Mouse (Mus musculus): ENCODE results near the gene Ptrh2.

The Ptrh2 gene

DNA sequence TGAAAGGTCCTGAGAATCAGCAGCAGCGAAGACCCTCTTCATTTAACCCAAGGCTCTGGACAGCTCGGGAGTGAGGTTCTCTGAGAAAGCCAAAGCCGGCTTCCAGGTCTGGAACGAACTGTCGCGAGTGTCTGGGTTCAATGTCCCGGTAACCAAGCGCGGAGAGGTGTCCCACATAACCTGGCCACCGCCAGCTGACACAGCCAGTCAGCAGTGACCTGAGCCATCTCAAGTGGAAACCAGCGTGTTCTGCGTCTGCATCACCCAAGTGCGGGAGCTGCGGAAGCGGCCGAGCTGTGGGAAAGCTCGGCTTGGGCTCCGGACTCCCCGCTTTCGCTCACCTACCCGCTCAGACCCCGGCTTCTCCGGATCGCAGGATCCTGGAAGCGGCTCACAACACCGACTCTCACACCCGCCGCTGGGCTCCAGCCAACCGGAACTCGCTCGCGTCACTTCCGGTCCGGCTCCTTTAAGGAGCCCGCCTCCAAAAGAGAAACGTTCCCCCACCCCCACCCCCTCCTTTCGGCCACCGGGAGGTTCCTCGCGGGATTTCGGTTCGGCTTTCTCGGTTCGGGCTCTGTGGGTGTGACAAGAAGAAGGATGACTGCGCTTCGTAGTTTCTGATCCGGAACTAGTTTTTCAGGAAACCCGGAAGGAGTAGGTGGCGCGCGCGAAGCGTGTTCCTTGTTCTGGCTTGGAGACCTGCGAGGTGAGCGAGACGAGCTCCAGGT is at the start of gene Ptrh2, which contains the start of gene Vmp1:
Gene Ptrh2 (plus strand): TSS at position 591 of the 731 bp plus-strand sequence.
Gene Vmp1 (minus strand): TSS at position 442 of the 731 bp plus-strand sequence.
- DNase-seq: peak; percentile 81 to 84

DNA sequence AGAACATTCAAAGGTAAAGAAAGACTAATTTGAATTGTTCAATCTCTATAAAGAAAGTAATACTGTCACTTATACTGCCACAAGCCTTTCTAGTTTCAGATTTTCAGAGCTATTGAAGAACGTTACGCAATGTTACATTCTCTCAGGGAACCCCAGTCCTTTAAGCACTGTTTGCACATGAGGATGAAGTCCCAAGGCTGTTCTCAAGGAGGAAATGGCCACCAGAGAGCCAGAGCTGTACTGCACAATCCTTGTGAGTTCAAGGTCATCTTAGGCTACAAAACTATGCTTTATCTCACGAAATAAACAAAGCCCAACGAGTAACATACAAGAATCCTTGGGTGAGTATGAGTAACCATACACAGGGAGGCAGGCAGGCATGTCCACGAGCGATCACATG is 49.4 kb upstream of the Ptrh2 start:
- no peak for DNase-seq

DNA sequence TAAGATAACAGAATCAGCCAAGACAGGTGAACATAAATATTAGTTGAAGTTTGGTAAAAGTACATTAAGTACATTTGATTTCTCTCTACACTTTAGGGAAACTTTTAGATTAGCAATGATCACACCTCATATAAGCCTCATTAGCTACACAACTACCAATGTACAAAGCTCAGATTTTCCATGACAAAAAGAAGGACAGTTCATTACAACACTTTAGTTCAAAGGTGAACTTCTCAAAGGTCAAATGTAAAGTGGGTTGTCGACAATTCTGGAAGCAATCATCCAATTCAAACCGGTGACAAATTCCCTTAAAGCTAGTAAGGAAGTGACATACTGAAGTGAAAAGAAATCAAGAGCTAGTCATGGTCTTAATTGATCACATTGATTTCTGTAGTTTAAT is 46.1 kb upstream of the Ptrh2 start:
- DNase-seq: no peak

DNA sequence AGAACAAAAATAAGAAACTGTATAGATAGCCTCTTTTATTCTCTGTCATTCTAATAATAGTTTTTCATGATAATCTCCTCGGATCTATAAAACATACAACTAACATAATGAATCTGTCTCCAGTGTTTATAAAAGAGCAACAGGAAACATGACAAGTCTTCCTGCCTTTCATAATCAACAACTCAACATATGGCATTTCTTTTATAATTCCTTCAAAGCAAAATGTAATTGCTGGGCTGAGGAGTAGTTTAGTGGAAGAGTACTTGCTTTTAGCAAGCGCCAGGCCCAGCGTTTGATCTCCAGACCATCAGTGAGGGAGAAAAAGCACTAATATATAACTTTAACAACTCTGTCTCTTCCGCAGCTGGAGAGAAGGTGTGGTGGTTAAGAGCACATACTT is 42.1 kb upstream of the Ptrh2 start:
- DNase-seq: no peak

DNA sequence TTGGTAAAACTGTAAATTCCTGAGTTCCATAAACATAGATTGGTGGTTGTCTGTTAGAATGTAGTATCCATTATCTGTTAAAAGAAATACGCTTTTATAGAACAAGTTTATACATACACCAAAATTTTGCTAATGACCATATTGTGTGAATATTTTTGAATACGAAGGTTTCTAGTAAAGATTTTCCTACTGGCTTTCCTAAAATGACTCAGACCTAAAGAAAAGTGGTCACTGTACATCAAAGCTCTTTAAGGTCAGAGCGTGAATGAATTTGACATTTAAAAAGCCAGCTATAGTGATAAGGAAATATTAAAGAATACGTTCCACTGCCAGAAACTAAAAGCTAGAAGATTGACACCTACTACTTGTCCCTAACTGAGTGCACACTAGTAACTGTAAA is 39.2 kb upstream of the Ptrh2 start:
- no peak for DNase-seq

DNA sequence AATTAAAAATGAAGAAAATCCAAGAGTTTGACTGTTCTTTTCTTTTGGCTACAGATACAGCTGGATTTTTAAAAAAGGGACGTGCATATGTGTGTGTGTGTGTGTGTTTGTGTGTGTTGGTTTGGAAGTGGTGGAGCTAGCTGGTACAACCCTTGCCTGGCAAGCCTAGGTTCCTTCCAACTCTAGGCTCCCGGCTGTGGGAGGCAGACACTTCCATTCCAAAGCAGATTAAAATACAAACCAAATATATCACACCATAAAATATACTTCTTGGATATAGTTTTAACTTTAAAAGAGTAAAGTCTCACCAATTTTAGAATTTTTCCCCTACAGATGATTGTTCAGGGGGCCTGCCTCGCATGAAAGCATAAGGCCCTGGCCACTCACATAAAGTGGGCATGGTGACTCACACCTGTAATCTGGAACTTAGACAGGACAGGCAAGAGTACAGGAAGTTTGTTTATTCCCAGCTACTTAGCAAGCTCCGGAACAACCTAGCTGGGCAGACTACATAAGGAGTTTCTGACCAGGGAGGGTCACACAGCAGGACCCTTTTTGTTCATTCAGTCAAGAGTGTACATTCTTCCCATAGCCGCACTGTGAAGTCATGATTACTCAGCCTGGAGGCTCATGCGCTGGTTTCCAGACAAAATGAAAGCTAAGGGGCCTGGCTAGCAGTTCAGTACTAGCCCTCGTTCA is 37.5 kb upstream of the Ptrh2 start:
- no peak for DNase-seq

DNA sequence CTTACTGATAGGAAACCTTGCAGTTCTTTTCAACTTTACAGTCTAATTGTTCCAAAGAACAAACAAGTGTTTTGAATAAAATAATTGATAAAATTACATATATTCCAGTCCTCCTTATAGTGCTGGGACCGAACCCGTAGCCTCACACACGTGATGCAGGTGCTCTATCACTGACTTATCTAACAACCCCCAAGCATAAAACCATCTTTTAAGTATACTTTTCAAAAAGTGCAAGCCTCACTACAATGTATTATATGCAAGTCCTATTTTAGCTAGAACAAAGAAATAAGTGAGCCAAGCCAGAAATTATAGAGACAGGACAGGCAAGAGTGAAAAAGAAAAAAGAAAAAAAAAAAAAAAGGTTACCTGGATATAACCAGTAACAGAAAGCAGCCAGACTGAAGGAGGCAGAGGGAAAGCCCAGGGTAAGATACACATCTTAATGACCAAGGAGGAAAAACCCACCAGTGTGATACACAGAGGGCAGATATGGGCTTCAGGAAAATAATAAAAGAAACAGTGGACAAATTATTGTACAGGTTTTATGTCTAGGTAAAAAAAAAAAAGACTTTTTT is 36.8 kb upstream of the Ptrh2 start:
- DNase-seq: no peak

DNA sequence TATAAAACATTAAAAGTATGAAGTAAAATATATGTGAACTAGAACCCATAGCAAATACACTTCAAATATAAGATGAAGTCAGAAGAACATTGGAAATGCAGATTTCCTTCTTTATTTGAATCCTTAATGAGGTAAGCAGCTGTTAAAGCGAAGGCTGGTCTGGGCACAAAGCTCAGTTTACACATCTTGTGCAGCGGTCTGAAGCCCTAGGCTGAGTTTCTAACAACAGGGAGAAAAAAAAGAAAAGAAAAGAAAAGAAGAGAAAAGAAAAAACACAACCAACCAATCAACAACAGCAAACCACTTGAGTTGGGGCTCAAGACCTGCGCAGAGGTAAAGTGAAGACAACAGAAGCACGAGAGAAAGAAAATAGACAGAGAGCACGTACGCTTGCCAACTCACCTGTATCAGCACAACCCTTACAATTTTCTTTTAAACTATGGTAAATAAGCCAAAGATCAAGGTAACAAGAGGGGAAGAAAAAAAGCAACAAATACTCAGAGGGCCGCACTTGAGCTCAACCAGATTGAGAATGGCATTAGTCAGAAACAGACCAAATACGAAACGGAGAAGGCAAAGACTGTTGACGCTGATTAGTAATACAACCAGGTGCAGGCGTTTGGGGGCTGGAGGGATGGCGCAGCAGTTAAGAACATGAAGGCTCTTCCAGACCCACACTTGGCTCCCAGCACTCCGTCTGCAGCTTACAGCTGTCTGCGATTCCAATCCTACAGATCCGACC is 35.9 kb upstream of the Ptrh2 start:
- DNase-seq: no peak

DNA sequence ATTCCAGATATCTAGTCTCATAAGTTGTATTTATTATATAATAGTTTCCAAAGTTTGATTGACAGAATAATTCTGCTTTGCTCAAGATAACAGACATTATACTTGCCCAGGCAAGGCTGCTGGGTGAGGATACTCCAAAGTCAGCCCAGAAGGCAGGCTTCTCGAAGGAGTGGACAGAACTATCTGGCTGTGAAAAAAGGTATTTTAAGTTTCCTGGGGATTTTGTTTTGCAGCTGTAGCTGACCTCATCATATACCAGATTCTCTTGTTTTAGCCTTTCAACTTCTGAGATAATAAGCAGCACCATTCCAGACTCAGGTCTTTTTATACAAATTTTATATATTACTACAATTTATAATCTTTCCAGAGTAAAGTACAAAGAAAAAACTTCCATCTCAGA is 34.2 kb upstream of the Ptrh2 start:
- DNase-seq: no peak

DNA sequence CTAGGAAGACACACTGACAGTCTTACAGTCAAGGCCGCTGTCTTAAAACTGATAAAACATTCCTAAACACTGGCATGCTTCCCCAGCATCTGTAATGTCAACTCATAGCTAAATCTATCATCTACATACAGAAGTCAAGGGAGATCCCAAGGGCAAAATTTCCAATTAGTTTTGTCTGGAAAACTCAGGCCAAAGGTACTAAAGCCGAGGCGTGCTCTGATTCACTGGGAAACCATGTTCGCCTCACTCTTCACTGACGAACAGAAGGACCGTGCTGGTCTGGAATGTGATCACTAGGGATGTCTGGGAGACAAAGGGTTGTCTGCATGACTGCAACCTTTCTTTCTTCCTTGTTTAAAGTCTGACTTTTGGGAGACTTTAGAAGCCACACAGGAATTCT is 33.1 kb upstream of the Ptrh2 start:
- DNase-seq: no peak

DNA sequence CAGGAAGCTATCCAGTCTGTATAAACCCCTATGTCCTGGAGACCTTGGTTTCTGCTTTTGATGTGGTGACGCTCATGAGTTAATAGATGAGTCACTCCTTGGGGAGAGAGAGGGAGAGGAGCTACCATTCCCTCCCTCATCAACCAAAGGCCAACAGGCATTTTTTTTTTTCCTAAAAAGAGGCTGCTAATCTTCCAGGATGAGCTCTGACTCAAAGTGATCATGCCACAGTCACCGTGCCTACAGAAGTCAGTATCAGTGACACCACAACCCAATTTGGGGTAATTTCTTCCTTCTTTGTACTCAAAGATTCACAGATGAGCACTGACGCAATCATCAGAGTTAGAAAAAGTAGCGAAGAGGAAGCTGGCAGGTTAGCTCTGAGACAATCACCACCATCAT is 31.2 kb upstream of the Ptrh2 start:
- no peak for DNase-seq

DNA sequence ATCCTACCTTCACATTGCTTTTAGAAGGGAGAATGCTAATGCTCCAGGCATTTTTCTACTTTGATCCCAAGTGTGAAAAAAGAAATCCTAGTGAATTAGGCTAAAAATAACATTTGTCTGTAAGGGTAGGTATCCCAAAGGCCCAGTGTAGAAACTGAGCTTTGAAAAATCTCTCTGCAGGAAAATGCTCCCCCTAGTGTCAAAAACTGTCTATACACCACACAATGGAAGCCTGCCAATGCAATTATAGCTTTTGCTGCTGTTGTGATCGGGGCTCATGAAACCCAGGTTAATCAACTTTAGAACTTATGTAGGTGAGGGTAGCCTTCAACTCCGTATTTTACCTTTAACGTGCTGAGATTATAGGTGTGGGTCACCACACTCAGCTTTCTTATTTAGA is 30.3 kb upstream of the Ptrh2 start:
- peak in 1 of 2 experiments; percentile 11 for DNase-seq

DNA sequence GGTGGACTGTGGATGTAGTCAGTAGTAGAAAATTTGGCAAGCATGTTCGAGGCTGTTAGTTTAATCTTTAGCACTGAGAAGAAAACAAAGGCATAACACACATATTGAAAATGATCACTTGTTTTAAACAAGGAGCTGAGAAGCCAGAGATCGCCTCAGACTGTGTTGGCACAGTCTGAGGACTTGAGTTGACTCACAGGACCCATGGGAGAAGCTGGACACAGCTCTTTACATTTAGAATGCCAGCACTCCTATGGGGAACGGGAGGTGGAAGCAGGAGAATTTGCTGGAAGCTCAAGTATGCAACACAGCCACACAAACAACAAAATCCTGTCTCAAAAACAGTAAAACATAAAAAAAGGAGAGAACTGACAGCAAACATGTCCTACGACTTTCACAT is 29.7 kb upstream of the Ptrh2 start:
- DNase-seq: no peak

DNA sequence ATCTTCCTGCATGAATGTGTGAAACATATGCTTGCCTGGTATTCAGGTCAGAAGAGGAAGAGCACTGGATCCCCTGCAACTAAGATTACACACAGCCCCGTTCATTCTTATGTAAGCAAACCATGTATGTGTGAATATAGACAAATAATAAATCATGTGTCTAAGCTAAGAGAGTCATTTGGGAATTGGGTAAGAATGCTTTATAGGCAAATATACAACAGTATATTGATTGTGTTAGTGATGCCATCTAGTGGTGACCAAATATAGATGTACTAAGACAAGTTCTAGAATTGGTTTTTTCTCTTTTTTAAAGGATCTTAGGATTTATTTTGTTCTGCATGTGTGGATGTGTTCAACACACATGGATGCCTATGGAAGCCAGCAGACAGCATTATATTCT is 28.1 kb upstream of the Ptrh2 start:
- DNase-seq: no peak

DNA sequence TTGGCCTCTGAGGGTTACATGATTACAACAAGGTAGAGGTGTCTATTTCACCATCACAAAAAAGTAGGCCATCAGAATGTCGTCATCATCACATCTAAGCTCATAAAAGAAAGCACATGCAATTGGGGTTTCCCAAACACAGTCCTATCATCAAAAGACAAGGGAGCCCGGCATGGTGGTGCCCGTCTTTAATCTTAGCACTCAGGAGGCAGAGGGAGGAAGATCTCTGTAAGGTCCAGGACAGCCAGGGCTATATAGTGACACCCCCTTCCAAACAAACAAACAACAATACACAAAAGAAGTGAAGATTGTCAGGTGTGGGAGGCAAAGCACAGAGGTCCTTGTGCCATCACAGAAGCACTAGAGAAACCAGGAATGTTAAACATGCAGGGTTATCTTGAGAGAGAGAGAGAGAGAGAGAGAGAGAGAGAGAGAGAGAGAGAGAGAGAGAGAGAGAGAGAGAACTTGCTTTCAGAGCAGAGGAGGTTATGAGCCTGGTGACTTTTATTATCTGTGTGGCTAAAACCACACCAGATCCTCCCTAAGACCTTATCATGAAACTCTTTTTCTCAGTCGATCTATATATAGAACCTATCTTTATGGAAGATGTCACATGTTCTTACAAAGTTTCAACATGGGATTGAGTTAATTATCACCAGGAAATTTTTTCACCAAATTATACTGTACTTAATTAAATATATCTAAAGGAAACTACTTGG is 26.8 kb upstream of the Ptrh2 start:
- no peak for DNase-seq

DNA sequence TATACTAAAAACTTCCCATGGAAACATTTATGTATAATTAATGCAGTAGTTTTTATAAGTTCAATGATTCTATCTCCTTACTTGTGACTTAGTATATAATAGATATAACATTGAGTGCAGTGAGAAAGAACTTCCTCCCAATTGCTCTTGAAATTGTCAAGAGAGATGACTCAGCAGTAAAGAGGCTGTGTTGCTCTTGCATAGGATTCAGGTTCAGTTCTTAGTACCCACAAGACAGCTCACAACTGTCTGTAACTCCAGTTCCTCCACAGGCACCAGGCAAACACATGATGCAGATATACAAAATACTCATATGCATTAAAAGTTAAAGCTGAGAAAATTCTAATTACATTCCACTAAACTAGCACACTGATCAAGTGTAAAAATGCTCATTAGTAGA is 25.9 kb upstream of the Ptrh2 start:
- no peak for DNase-seq

DNA sequence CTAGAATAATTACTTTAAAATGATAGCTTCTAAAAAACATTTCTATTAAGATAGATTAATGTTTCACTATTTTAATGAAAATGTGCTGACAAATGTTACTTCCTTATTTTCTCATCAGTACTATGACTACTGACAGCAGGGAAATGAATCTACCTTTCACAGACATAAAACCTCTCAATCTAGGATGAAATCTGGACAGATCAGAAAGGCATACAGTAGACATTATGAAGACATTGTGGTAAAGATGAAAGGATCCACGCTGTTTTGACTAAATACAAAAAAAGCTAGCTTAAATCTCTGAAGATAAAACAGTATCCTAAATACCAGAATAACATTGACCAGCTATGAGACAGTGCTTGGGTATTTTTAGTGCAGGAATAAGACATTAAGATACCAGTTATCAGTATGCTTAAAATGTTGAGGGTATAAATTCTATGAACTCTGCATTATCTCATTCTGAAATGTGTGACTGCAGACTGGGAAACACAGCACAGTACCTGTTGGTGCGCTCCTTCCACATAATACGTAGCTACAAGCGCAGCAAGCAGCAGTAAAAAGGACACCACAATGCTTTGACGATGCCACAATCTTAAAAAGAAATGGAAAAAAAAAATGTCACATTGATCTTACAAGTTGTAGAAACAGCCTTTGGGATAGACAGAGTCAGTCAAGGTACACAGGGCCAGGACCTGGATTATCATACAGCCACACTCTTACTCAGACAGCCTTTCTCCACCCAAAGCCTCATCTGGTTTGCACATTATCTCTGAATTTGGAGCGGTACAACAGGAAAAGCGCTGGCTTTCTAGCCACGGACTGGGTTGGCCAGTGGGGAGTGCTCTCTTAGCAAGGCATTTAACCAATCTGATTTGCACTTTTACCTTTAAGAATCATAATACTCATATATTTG is 20.5 kb upstream of the Ptrh2 start:
- no peak for DNase-seq

DNA sequence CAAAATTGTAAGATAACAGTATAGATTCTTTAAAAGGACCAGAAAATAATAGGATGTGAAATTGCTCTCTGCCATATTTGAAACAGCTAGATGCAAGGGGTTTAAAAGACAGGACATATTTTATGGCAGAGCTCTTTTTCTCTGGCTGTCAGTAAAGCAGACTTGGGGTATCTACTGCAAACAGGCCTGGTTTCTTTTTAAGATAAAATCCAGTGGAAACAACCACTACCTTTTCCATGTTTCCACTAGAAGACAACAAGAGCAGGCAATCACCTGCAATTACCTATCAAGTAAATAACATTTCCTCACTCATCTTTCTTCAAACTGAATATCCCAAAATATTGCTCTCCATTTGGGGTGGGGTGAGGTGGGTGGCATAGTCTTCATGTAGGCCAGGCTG is 19.8 kb upstream of the Ptrh2 start:
- DNase-seq: no peak

DNA sequence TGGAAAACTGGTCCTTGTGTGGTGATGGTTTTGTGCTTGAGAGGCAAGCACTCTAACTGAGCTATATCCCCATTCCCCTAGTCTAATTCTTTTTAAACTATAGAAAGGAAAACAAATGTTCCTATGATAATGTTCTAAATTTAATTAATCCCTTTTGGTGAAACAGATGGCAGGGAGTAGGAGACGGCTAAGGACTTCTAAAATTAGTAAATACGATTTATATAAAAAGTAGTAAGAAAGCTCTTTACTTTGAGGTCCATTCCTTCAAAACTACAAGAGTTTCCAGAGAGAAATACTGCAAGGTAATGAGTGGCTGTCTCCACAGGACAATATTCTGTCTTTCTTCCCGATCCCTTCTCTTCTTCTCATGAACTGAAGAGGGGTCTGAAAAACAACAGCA is 19.4 kb upstream of the Ptrh2 start:
- DNase-seq: no peak

DNA sequence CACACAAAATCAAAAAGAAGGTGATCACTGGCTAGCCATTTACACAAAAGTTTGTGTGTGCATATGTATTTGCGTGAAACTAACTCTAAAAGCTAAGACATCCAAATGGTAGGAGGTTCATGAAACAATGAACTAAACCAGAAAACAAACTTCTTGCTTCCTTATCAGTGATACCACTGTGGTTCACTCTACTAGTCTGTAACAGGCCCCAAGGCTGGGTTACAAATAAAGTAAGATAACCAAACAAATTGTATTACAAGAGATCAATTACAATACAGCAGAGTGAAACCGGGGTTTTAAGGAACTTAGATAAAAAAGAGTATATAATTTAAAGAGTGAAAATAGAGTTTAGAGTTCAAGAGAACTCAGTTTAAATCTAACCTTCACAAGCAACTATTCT is 16.2 kb upstream of the Ptrh2 start:
- DNase-seq: no peak

DNA sequence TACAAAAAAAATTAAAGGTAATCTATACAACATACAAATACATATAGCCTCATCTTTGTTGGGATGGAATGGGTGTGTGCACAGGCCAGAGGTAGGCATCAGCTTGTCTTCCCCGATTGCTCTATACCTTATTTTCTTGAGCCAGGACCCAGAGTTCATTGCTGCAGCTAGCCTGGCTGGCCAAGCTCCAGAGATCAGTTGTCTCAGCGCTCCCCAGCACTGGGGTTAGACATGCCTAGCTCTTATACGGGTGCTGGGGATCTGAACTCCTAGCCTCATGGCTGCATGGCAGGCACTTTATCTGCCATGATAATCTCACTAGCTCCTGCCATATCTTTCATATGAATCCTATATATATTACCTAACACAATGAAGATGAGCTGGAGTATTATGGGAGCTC is 15.6 kb upstream of the Ptrh2 start:
- no peak for DNase-seq
